Mouse (Mus musculus) brain, embryonic 14.5 days (tissue): ENCODE measurements around the gene Nkapl.
A peak's percentile ranks its signal among the peaks of the same experiment; 100 is the strongest.

Source experiments
- CTCF ChIP-seq: fragments of 200-500 bp; IDR thresholded peaks from 2 replicates; pipeline ENCODE4 v1.5.1; 2012; ENCODE audit warnings: inconsistent platforms, mild to moderate bottlenecking, moderate library complexity, borderline replicate concordance; ENCODE audit not compliant: insufficient read depth, insufficient read length; ENCODE audit errors: extremely low read depth
- POLR2A ChIP-seq: fragments of 200-500 bp; IDR thresholded peaks from 2 replicates; pipeline ENCODE4 v1.6.1; 2012; ENCODE audit warnings: mild to moderate bottlenecking, inconsistent platforms, borderline replicate concordance; ENCODE audit not compliant: poor library complexity, insufficient read depth, insufficient read length, severe bottlenecking; ENCODE audit errors: extremely low read depth

DNA sequence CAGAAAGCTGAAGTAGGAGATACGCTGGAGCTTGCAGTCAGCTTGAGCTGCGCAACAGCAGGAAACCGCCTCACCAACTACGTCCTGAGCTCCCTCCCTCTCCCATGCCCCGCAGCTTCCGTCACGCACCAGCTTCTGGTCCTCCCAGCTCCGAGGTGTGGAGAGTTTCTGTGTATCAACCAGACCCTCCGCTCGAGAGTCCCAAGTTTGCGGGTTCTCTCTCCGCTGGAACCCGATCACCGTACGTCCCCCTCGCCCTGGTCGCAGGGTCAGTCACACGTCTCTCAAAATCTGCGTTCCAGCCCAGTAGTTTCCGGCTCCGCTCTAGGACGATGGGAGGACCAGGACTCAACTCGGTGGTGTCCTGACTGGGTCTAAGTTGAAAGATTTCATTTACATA is 14.9 kb downstream of the Nkapl start, which contains the start of gene Zscan26:
- TF ChIP-seq CTCF (no peak), POLR2A (peak; percentile 8; the same call in 1 of the 2 replicates)
